Mouse (Mus musculus) CH12.LX (cell line): ENCODE measurements around the gene Txndc11. TPM values are rescaled to one million over a fixed set of nuclear protein-coding genes. Genes with fewer than 3 reads are reported as not detected.
A peak's percentile ranks its signal among the peaks of the same experiment; 100 is the strongest.

ENCODE experiments used
- DNase-seq: peaks from one replicate; pipeline ENCODE4 v3.0.0-alpha.2; 2013; ENCODE audit errors: extremely low read depth
- H3K27ac ChIP-seq: 2 replicates; pipeline ENCODE4 v1.5.1; 2012; ENCODE audit warnings: low read depth, mild to moderate bottlenecking, control low read depth, moderate library complexity; ENCODE audit not compliant: insufficient read depth
- H3K27me3 ChIP-seq: replicated peaks from 2 replicates; pipeline ENCODE3; 2012; ENCODE audit warnings: inconsistent platforms
- H3K36me3 ChIP-seq, 2 experiments: replicated peaks in 1 of 2; 2 replicates each; pipeline versions ENCODE3 to v1.6.1; 2012; ENCODE audit warnings: inconsistent platforms in 1 of 2, low read length in 1 of 2, mild to moderate bottlenecking in 1 of 2, mixed read lengths in 1 of 2, moderate library complexity in 1 of 2; ENCODE audit not compliant: control insufficient read depth in 1 of 2, insufficient read depth in 1 of 2
- H3K4me1 ChIP-seq, 2 experiments: 2 replicates each; pipeline ENCODE4 v1.6.1; 2012; ENCODE audit warnings: inconsistent platforms in 1 of 2, moderate library complexity in 1 of 2; ENCODE audit not compliant: insufficient read depth in 2 of 2, control insufficient read depth in 1 of 2
- H3K4me2 ChIP-seq: 2 replicates; pipeline ENCODE4 v1.6.1; 2012; ENCODE audit warnings: low read depth, mild to moderate bottlenecking, control low read depth; ENCODE audit not compliant: poor library complexity, insufficient read depth, severe bottlenecking
- H3K4me3 ChIP-seq, 3 experiments: fragments of 150-350 bp in 1 of 3; sonication (generic) in 1 of 3; replicated peaks in 1 of 3; 2 replicates each; pipeline versions ENCODE3 to v1.5.1; 2011 to 2012; ENCODE audit warnings: low read depth in 2 of 3, low read length in 2 of 3, mild to moderate bottlenecking in 2 of 3, moderate library complexity in 2 of 3, control low read depth in 1 of 3, improper control_type of control experiment in 1 of 3, inconsistent platforms in 1 of 3, mixed read lengths in 1 of 3; ENCODE audit not compliant: poor library complexity in 1 of 3
- H3K79me2 ChIP-seq: replicated peaks from 2 replicates; pipeline ENCODE4 v1.6.1; 2012; ENCODE audit warnings: mild to moderate bottlenecking, moderate library complexity; ENCODE audit not compliant: control insufficient read depth, poor library complexity, insufficient read depth, severe bottlenecking; ENCODE audit errors: extremely low read depth
- H3K9ac ChIP-seq: 2 replicates; pipeline ENCODE4 v1.6.1; 2012; ENCODE audit warnings: low read depth, mild to moderate bottlenecking, control low read depth, moderate library complexity; ENCODE audit not compliant: insufficient read depth
- H3K9me3 ChIP-seq: replicated peaks from 2 replicates; pipeline ENCODE3; 2012; ENCODE audit warnings: low read length, inconsistent platforms, mixed read lengths
- BHLHE40 ChIP-seq: IDR thresholded peaks from 2 replicates; pipeline ENCODE4 v1.6.1; 2011; ENCODE audit warnings: mild to moderate bottlenecking, low read depth, low read length, improper control_type of control experiment
- CHD1 ChIP-seq: IDR thresholded peaks from 2 replicates; pipeline ENCODE4 v1.6.1; 2012; ENCODE audit warnings: low read depth, low read length, improper control_type of control experiment, inconsistent platforms
- CHD2 ChIP-seq: IDR thresholded peaks from 2 replicates; pipeline ENCODE4 v1.6.1; 2011; ENCODE audit warnings: low read length, improper control_type of control experiment
- E2F4 ChIP-seq: IDR thresholded peaks from 2 replicates; pipeline ENCODE4 v1.6.1; 2011; ENCODE audit warnings: low read depth, low read length, improper control_type of control experiment; ENCODE audit not compliant: insufficient replicate concordance
- ELF1 ChIP-seq: IDR thresholded peaks from 2 replicates; pipeline ENCODE4 v1.6.1; 2014; ENCODE audit warnings: low read depth, mild to moderate bottlenecking, inconsistent platforms, low read length, improper control_type of control experiment
- EP300 ChIP-seq: IDR thresholded peaks from 2 replicates; pipeline ENCODE4 v1.6.1; 2011; ENCODE audit warnings: low read length, improper control_type of control experiment
- ETS1 ChIP-seq: conservative IDR thresholded peaks from 2 replicates; pipeline ENCODE4 v1.6.1; 2012; ENCODE audit warnings: low read depth, mild to moderate bottlenecking, inconsistent platforms, low read length, improper control_type of control experiment, moderate library complexity
- GABPA ChIP-seq: IDR thresholded peaks from 2 replicates; pipeline ENCODE4 v1.6.1; 2012; ENCODE audit warnings: low read depth, low read length, improper control_type of control experiment, inconsistent platforms; ENCODE audit not compliant: insufficient replicate concordance
- HCFC1 ChIP-seq: IDR thresholded peaks from 2 replicates; pipeline ENCODE4 v1.6.1; 2012; ENCODE audit warnings: low read depth, mild to moderate bottlenecking, inconsistent platforms, low read length, improper control_type of control experiment
- IRF4 ChIP-seq: IDR thresholded peaks from 2 replicates; pipeline ENCODE4 v1.6.1; 2014; ENCODE audit warnings: low read depth, mild to moderate bottlenecking, inconsistent platforms, low read length, improper control_type of control experiment
- JUN ChIP-seq: IDR thresholded peaks from 2 replicates; pipeline ENCODE4 v1.6.1; 2011; ENCODE audit warnings: low read depth, mild to moderate bottlenecking, low read length, improper control_type of control experiment, moderate library complexity; ENCODE audit not compliant: insufficient read depth
- JUND ChIP-seq: conservative IDR thresholded peaks from 2 replicates; pipeline ENCODE4 v1.6.1; 2011; ENCODE audit warnings: low read depth, low read length, improper control_type of control experiment
- KAT2A ChIP-seq: IDR thresholded peaks from 2 replicates; pipeline ENCODE4 v1.6.1; 2012; ENCODE audit warnings: low read length, improper control_type of control experiment, inconsistent platforms; ENCODE audit not compliant: insufficient replicate concordance
- MAFK ChIP-seq: IDR thresholded peaks from 2 replicates; pipeline ENCODE4 v1.6.1; 2011; ENCODE audit warnings: low read length, improper control_type of control experiment; ENCODE audit not compliant: insufficient replicate concordance
- MAX ChIP-seq: IDR thresholded peaks from 2 replicates; pipeline ENCODE4 v1.6.1; 2011; ENCODE audit warnings: low read length, improper control_type of control experiment
- MAZ ChIP-seq: IDR thresholded peaks from 2 replicates; pipeline ENCODE4 v1.6.1; 2012; ENCODE audit warnings: low read depth, mild to moderate bottlenecking, inconsistent platforms, low read length, improper control_type of control experiment, moderate library complexity
- MEF2A ChIP-seq: IDR thresholded peaks from 2 replicates; pipeline ENCODE4 v1.6.1; 2014; ENCODE audit warnings: low read depth, mild to moderate bottlenecking, inconsistent platforms, low read length, improper control_type of control experiment, borderline replicate concordance
- MXI1 ChIP-seq: IDR thresholded peaks from 2 replicates; pipeline ENCODE4 v1.6.1; 2011; ENCODE audit warnings: mild to moderate bottlenecking, low read depth, low read length, improper control_type of control experiment
- MYC ChIP-seq: IDR thresholded peaks from 2 replicates; pipeline ENCODE4 v1.6.1; 2011; ENCODE audit warnings: low read depth, mild to moderate bottlenecking, improper control_type of control experiment, low read length
- NELFE ChIP-seq: IDR thresholded peaks from 2 replicates; pipeline ENCODE4 v1.6.1; 2011; ENCODE audit warnings: low read depth, low read length, improper control_type of control experiment
- NRF1 ChIP-seq: IDR thresholded peaks from 2 replicates; pipeline ENCODE4 v1.6.1; 2014; ENCODE audit warnings: low read depth, mild to moderate bottlenecking, inconsistent platforms, low read length, improper control_type of control experiment, moderate library complexity
- PAX5 ChIP-seq: IDR thresholded peaks from 2 replicates; pipeline ENCODE4 v1.6.1; 2012; ENCODE audit warnings: low read length, inconsistent platforms, mixed read lengths
- POLR2A ChIP-seq: IDR thresholded peaks from 2 replicates; pipeline ENCODE4 v1.6.1; 2011; ENCODE audit warnings: low read depth, mild to moderate bottlenecking, improper control_type of control experiment, low read length
- POLR2AphosphoS2 ChIP-seq: IDR thresholded peaks from 2 replicates; pipeline ENCODE4 v1.6.1; 2011; ENCODE audit warnings: low read depth, low read length, improper control_type of control experiment
- RAD21 ChIP-seq: IDR thresholded peaks from 2 replicates; pipeline ENCODE4 v1.6.1; 2011; ENCODE audit warnings: low read depth, mild to moderate bottlenecking, low read length, improper control_type of control experiment, moderate library complexity
- RCOR1 ChIP-seq: conservative IDR thresholded peaks from 2 replicates; pipeline ENCODE4 v1.6.1; 2012; ENCODE audit warnings: low read depth, mild to moderate bottlenecking, inconsistent platforms, low read length, improper control_type of control experiment
- SIN3A ChIP-seq: IDR thresholded peaks from 2 replicates; pipeline ENCODE4 v1.6.1; 2012; ENCODE audit warnings: low read length, improper control_type of control experiment, inconsistent platforms
- SMC3 ChIP-seq: IDR thresholded peaks from 2 replicates; pipeline ENCODE4 v1.6.1; 2011; ENCODE audit warnings: low read depth, low read length, improper control_type of control experiment
- TBP ChIP-seq: conservative IDR thresholded peaks from 2 replicates; pipeline ENCODE4 v1.6.1; 2011; ENCODE audit warnings: low read depth, low read length, improper control_type of control experiment
- TCF12 ChIP-seq: IDR thresholded peaks from 2 replicates; pipeline ENCODE4 v1.6.1; 2014; ENCODE audit warnings: low read depth, mild to moderate bottlenecking, inconsistent platforms, low read length, improper control_type of control experiment
- UBTF ChIP-seq: IDR thresholded peaks from 2 replicates; pipeline ENCODE4 v1.6.1; 2012; ENCODE audit warnings: low read depth, mild to moderate bottlenecking, inconsistent platforms, low read length, improper control_type of control experiment, moderate library complexity
- USF1 ChIP-seq: IDR thresholded peaks from 2 replicates; pipeline ENCODE4 v1.6.1; 2014; ENCODE audit warnings: low read depth, mild to moderate bottlenecking, inconsistent platforms, low read length, improper control_type of control experiment
- USF2 ChIP-seq: conservative IDR thresholded peaks from 2 replicates; pipeline ENCODE4 v1.6.1; 2011; ENCODE audit warnings: low read depth, low read length, improper control_type of control experiment
- ZC3H11A ChIP-seq: IDR thresholded peaks from 2 replicates; pipeline ENCODE4 v1.6.1; 2012; ENCODE audit warnings: low read depth, mild to moderate bottlenecking, inconsistent platforms, low read length, improper control_type of control experiment
- ZKSCAN1 ChIP-seq: IDR thresholded peaks from 2 replicates; pipeline ENCODE4 v1.6.1; 2012; ENCODE audit warnings: low read depth, inconsistent platforms, low read length, improper control_type of control experiment, borderline replicate concordance
- ZMIZ1 ChIP-seq: IDR thresholded peaks from 2 replicates; pipeline ENCODE4 v1.6.1; 2012; ENCODE audit warnings: low read depth, mild to moderate bottlenecking, inconsistent platforms, low read length, improper control_type of control experiment
- ZNF384 ChIP-seq: IDR thresholded peaks from 2 replicates; pipeline ENCODE4 v1.6.1; 2012; ENCODE audit warnings: low read depth, low read length, improper control_type of control experiment, inconsistent platforms
- dilution Hi-C: fragments of 300-500 bp; cut with MboI; formaldehyde crosslinking; loops from 2 replicates; pipeline ENCODE4 v1.14.3; 2020; ENCODE audit warnings: low sequenced_read_pairs; ENCODE audit not compliant: extremely low pct_unique_long_range_greater_than_20kb, extremely low pct_ligation_motif_present
- in situ Hi-C: fragments of 300-500 bp; cut with MboI; formaldehyde crosslinking; loops from 3 replicates; pipeline ENCODE4 v1.14.3; 2019; ENCODE audit warnings: low sequenced_read_pairs, low pct_ligation_motif_present, low pct_unique_long_range_greater_than_20kb, mixed read lengths
- polyA plus RNA-seq: library from polyadenylated mRNA; unstranded; fragments of >175 nt; gene quantifications from 2 replicates; pipeline ENCODE4 v1.2.1, GENCODE M21; 2012; ENCODE audit warnings: low read depth; ENCODE audit not compliant: insufficient read length
- total RNA-seq, 2 experiments: library from RNA; depleted of rRNA; stranded (reverse); fragments of 300-350 nt in 1 of 2; fragments of >200 nt in 1 of 2; gene quantifications; 2 replicates each; pipeline ENCODE4 v1.2.3; 2012 to 2014

Txndc11 gene
- total RNA-seq (2012; rRNA removed) (51.3 and 63.0 TPM in 2 replicates), total RNA-seq (2014; rRNA removed) (40.6 and 40.8 TPM in 2 replicates), polyA plus RNA-seq (60.3 and 63.2 TPM in 2 replicates)

GRCm38 (mm10) chr16:11134348-11135344, at the start of gene Txndc11:
Txndc11 (minus strand) TSS chr16:11134650.
- no peaks in the 10 kb centered on the region for H3K27me3 ChIP-seq
- peaks cover 26 to 52% of the 10 kb centered on the region in 2 experiments for H3K36me3 ChIP-seq
- peaks cover 47% of the 10 kb centered on the region for H3K79me2 ChIP-seq
- DNase-seq = peak; percentile 100
- peaks cover 3 to 44% of the 10 kb centered on the region in 2 experiments for H3K4me1 ChIP-seq
- H3K9me3 ChIP-seq = no peaks in the 10 kb centered on the region
- in situ Hi-C loops = no loop called here
- H3K27ac ChIP-seq = peak within 1 kb of the TSS; percentile 82
- peak within 1 kb of the TSS; percentile 95 for H3K9ac ChIP-seq
- H3K4me3 ChIP-seq = peak within 1 kb of the TSS; percentile 76 to 98 (median 96)
- dilution Hi-C loops = no loop called here
- H3K4me2 ChIP-seq = peak within 1 kb of the TSS; percentile 97
- TF ChIP-seq SMC3 = no peak
- no peak for TF ChIP-seq RAD21
- peak; percentile 73 for TF ChIP-seq MEF2A
- TF ChIP-seq NELFE = peak; percentile 91
- TF ChIP-seq SIN3A = peak; percentile 98
- TF ChIP-seq NRF1 = peak; percentile 97
- TF ChIP-seq RCOR1 = no peak
- TF ChIP-seq ELF1 = peak; percentile 99
- TF ChIP-seq PAX5 = no peak
- TF ChIP-seq MAFK = no peak; the same call in 1 of the 2 replicates
- TF ChIP-seq USF1 = no peak
- TF ChIP-seq MAX = peak; percentile 58
- no peak for TF ChIP-seq ZNF384
- no peak for TF ChIP-seq ZC3H11A
- 0 out of 2 replicates have a peak, but pooled peaks have one; percentile 67 for TF ChIP-seq E2F4
- peak; percentile 66; the same call in 1 of the 2 replicates for TF ChIP-seq MAZ
- TF ChIP-seq JUN = no peak
- no peak for TF ChIP-seq ZKSCAN1
- TF ChIP-seq BHLHE40 = no peak
- TF ChIP-seq POLR2AphosphoS2 = peak; percentile 98
- TF ChIP-seq JUND = no peak
- peak; percentile 76; the same call in 1 of the 2 replicates for TF ChIP-seq CHD1
- TF ChIP-seq USF2 = no peak
- peak; percentile 58 for TF ChIP-seq ETS1
- peak; percentile 84 for TF ChIP-seq MXI1
- peak; percentile 84 for TF ChIP-seq MYC
- TF ChIP-seq UBTF = peak; percentile 92
- TF ChIP-seq TBP = peak; percentile 79
- peak; percentile 96 for TF ChIP-seq POLR2A
- peak; percentile 54; the same call in 1 of the 2 replicates for TF ChIP-seq CHD2
- no peak for TF ChIP-seq EP300
- peak; percentile 84 for TF ChIP-seq HCFC1
- peak; percentile 87; the same call in 1 of the 2 replicates for TF ChIP-seq KAT2A
- peak; percentile 42 for TF ChIP-seq IRF4
- TF ChIP-seq ZMIZ1 = peak; percentile 81
- TF ChIP-seq TCF12 = peak; percentile 91
- no peak; the same call in 1 of the 2 replicates for TF ChIP-seq GABPA
